Mouse (Mus musculus) liver, postnatal 0 days (tissue): ENCODE data around the gene Pom121l2.

Source experiments
- CTCF ChIP-seq: sonication (generic); IDR thresholded peaks from 2 replicates; pipeline ENCODE4 v1.5.1; 2016; ENCODE audit warnings: antibody characterized with exemption, low read depth
- EP300 ChIP-seq: IDR thresholded peaks from 2 replicates; pipeline ENCODE4 v1.6.1; 2016; ENCODE audit warnings: antibody characterized with exemption, low read depth, mild to moderate bottlenecking

DNA sequence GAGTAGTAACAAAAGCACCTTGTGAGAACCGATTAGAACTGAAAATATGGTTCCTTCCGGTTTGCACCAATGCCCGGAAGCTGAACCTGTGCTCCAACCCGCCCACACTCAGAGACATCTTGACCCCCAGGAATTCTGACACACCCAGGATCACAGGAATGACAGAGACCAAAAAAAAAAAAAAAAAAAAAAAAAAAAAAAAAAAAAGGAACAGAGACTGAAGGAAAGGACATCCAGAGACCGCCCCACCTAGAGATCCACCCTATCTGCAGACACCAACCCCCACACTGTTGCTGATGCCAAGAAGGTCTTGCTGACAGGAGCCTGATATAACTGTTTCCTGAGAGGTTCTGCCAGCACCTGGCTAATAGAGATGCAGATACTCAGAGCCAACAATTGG is 11.6 kb downstream of the Pom121l2 start:
- TF ChIP-seq CTCF: no peak
- no peak for TF ChIP-seq EP300
